Mouse (Mus musculus): ENCODE measurements around the gene Hemgn. TPM values are rescaled to one million over a fixed set of nuclear protein-coding genes. Genes with fewer than 3 reads are reported as not detected.

The Hemgn gene
- total and polyA plus RNA-seq, 2 experiments: not detected

DNA sequence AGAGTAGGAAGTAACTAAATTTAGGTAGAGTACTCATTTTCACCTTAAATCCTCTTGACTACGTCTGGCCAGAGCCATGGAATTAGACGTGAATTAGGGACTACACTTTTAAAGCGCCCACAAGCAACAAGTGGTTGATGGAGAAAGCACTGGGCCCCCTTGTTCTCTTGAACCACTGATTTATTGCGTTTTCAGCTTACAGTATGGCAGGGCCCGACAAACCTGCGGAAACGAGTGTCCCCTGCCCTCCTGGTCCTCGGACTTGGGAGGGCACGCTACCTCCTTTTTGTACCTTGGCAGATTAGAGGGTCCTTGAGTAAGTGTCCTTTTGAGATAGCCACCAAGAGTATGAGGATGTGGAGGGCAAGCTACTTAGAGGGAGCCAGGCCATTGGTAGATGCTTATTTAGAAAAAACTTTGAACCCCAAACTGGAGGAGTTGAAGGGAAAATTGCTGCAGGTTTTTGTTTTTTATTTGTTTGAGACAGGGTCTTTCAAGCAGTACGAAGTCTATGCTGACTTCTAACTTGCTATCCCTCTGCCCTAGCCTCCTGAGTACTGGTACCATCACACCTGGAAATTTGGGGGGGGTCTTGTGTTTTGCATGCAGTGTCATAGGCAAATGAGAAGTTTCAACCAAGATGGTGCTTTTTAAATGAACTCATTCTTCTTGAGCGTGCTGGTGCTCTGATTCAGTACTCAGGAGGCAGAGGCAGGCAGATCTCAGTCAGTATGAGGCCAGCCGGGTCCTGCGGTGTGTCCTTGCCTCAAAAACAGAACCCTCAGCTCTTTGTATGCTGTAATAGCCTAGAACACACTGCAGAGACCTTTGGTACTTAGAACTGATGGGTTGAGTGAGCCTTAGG lies 39.8 kb upstream of the Hemgn start:
- Histone ChIP-seq H3K9ac (ENCODE audit: low read depth, low read length) (0 out of 2 replicates have a peak overlapping the region, but pooled peaks have one; percentile 4), H3K4me3 (ENCODE audit: insufficient read depth, low read depth, low read length) (peak overlapping the region; percentile 99; the same call in 1 of the 2 replicates), H3K4me1 (ENCODE audit: control insufficient read depth, insufficient read depth, low read length) (peaks cover 18% of the 10 kb centered on the region), H3K27me3 (ENCODE audit: control insufficient read depth, insufficient read depth, low read length) (no peaks in the 10 kb centered on the region), H3K79me2 (ENCODE audit: control insufficient read depth, insufficient read depth, low read length) (peaks cover 47% of the 10 kb centered on the region), H3K27ac (replicated peaks; ENCODE audit: insufficient read depth, low read depth, low read length) (no peak overlapping the region), H3K36me3 (ENCODE audit: control insufficient read depth, insufficient read depth, low read length) (no peaks in the 10 kb centered on the region; the same call in 1 of the 2 replicates)
- DNase-seq (ENCODE audit: extremely low read depth, low read depth, low spot score): no peak
- WGBS: 51% methylated on average over 13 of the region's 13 CpGs
- TF ChIP-seq CTCF (IDR thresholded peaks at IDR 0.05; ENCODE audit: low read depth, low read length) (no peak), POLR2A (IDR thresholded peaks at IDR 0.05; ENCODE audit: extremely low read depth, insufficient read depth, low read length) (no peak)

DNA sequence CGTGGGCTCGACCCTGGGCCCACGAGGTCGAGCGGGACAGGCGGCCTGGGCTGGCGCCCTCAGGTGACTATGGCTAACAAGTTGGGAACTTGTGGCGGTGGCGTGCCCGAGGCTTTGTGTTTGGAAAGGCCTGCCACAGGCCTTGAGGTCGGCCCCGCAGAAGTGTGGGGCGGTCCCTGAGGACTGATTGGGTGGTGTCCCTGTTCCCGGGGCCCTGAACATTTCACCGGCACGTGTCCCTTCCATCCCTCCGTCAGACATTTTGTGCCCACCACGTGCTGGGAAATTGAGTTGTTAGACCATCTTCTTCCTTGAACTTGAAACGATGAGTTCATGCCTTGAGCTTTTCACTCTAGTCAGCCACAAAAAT lies 39.2 kb upstream of the Hemgn start:
- 1% methylated on average over 19 of the region's 19 CpGs for WGBS
- H3K4me1 ChIP-seq (ENCODE audit: control insufficient read depth, insufficient read depth, low read length): peaks cover 14% of the 10 kb centered on the region

DNA sequence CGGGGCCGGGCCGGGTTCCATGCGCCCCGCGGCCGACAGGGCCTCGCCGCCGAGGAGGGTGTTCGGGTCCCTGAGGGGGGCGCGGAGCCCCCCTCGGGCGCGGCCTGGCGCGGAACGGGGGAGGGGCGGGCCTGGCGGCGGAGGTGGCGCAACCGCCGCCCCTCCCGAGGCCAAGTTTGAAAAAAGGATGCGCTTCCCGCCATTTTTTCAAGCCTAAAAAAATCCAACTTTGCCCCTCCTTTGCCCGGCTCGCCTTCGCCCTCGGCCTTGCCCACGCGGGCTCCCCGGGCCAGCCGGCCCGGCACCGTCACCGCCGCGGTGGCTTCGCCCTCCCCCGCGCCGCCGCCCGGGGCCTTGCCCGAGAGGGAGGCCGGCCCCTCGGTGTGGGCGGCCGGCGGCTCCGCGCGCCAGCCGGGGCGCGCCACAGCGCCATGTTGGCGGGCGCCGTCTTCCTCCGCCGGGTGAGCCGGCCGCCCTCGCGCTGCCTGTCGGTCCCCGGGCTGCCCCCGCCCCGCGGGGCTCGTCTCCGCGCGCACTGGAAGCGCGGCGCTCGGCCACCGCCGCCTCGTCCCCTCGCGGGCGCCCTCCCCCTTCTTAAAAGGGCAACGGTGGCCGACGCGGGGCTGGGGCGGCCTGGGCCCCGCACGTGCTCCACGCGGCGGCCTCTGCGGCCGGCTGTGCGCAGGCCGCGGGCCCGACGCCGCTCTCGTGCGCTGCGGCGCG lies 38.6 kb upstream of the Hemgn start:
- peak overlapping the region; percentile 97 for H3K9ac ChIP-seq (ENCODE audit: low read depth, low read length)
- no peaks in the 10 kb centered on the region for H3K27me3 ChIP-seq (ENCODE audit: control insufficient read depth, insufficient read depth, low read length)
- H3K79me2 ChIP-seq (ENCODE audit: control insufficient read depth, insufficient read depth, low read length): peaks cover 36% of the 10 kb centered on the region; the same call in 1 of the 2 replicates
- 1% methylated on average over 90 of the region's 111 CpGs for WGBS
- peaks cover 14% of the 10 kb centered on the region for H3K4me1 ChIP-seq (ENCODE audit: control insufficient read depth, insufficient read depth, low read length)
- TF ChIP-seq CTCF (IDR thresholded peaks at IDR 0.05; ENCODE audit: low read depth, low read length) (no peak), POLR2A (IDR thresholded peaks at IDR 0.05; ENCODE audit: extremely low read depth, insufficient read depth, low read length) (no peak)
- DNase-seq (ENCODE audit: extremely low read depth, low read depth, low spot score): peak; percentile 57
- H3K4me3 ChIP-seq (ENCODE audit: insufficient read depth, low read depth, low read length): peak overlapping the region; percentile 99
- H3K27ac ChIP-seq (replicated peaks; ENCODE audit: insufficient read depth, low read depth, low read length): peak overlapping the region; percentile 90
- H3K36me3 ChIP-seq (ENCODE audit: control insufficient read depth, insufficient read depth, low read length): no peaks in the 10 kb centered on the region

More for the DNA sequence above, 39.2 kb upstream of the Hemgn start:
- peak overlapping the region; percentile 97 for H3K9ac ChIP-seq (ENCODE audit: low read depth, low read length)
- H3K27ac ChIP-seq (replicated peaks; ENCODE audit: insufficient read depth, low read depth, low read length): peak overlapping the region; percentile 90
- no peaks in the 10 kb centered on the region; the same call in 1 of the 2 replicates for H3K36me3 ChIP-seq (ENCODE audit: control insufficient read depth, insufficient read depth, low read length)
- peak overlapping the region; percentile 99 for H3K4me3 ChIP-seq (ENCODE audit: insufficient read depth, low read depth, low read length)
- TF ChIP-seq CTCF (IDR thresholded peaks at IDR 0.05; ENCODE audit: low read depth, low read length): no peak
- no peak for TF ChIP-seq POLR2A (IDR thresholded peaks at IDR 0.05; ENCODE audit: extremely low read depth, insufficient read depth, low read length)
- no peaks in the 10 kb centered on the region for H3K27me3 ChIP-seq (ENCODE audit: control insufficient read depth, insufficient read depth, low read length)
- DNase-seq (ENCODE audit: extremely low read depth, low read depth, low spot score): peak; percentile 55
- H3K79me2 ChIP-seq (ENCODE audit: control insufficient read depth, insufficient read depth, low read length): peaks cover 41% of the 10 kb centered on the region

DNA sequence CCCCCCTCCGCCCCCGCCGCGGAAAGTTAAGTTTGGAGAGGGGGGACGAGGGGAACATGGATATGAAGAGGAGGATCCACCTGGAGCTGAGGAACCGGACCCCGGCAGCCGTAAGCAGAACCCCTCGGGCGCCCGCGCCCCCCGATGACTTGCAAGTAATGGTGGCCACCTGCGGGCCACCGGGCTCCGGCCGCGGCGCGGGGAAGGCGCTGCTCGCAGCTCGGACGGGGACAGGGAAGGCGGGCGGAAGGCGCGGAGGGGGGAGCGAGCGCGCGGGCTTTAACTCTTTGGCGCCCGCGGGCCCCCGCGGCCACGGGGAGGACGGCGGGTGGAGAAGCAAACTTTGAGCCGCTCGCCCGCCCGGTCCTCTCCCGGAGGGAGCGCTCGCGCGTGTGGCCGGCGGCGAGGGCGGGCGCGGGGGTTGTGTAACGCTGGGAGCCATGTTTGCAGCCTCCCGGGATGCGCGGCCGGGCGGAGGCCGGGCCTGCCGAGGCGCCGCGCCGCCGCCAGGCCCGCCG lies 38.0 kb upstream of the Hemgn start:
- peak overlapping the region; percentile 99 for H3K4me3 ChIP-seq (ENCODE audit: insufficient read depth, low read depth, low read length)
- H3K9ac ChIP-seq (ENCODE audit: low read depth, low read length): peak overlapping the region; percentile 97
- 1% methylated on average over 68 of the region's 70 CpGs for WGBS
- peak; percentile 35; the same call in 1 of the 2 replicates for TF ChIP-seq POLR2A (IDR thresholded peaks at IDR 0.05; ENCODE audit: extremely low read depth, insufficient read depth, low read length)
- TF ChIP-seq CTCF (IDR thresholded peaks at IDR 0.05; ENCODE audit: low read depth, low read length): no peak
- no peaks in the 10 kb centered on the region for H3K27me3 ChIP-seq (ENCODE audit: control insufficient read depth, insufficient read depth, low read length)
- H3K79me2 ChIP-seq (ENCODE audit: control insufficient read depth, insufficient read depth, low read length): peaks cover 30% of the 10 kb centered on the region; the same call in 1 of the 2 replicates
- peak overlapping the region; percentile 90 for H3K27ac ChIP-seq (replicated peaks; ENCODE audit: insufficient read depth, low read depth, low read length)
- no peaks in the 10 kb centered on the region for H3K36me3 ChIP-seq (ENCODE audit: control insufficient read depth, insufficient read depth, low read length)
- peaks cover 14% of the 10 kb centered on the region for H3K4me1 ChIP-seq (ENCODE audit: control insufficient read depth, insufficient read depth, low read length)
- DNase-seq (ENCODE audit: extremely low read depth, low read depth, low spot score): peak; percentile 33

DNA sequence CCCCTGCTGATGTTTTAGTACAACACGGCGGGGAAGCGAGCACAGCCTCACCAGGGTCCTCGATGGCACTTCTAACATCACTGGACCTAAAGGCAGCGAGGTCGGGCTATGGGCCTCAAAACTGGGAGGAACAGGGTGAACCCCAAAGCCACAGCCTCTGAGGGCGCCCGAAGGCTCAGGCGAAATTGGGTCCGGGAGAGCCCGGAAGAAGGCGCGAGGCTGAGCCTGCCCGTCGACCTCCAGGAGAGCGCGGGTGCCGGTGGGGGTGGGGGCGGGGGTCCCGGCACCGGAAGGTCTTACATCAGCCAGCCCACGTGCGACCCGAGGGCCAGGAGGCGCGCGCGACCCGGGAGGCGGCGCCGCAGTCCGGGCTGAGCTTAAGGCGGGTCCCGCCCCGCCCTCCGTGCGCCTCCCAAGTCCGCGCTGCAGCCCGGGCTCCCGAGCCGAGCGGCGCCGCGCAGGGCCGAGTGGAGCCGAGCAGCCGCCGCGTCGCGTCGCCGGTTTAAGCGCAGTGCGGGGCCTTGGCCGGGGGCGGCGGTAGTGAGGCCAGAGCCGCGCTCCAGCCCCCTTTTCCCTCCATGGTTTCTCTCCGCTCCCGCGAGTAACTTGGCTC lies 37.3 kb upstream of the Hemgn start, which contains the start of gene Anp32b:
TSS of gene Anp32b (plus strand) at position 384 of the 613 bp plus-strand sequence.
- H3K27ac ChIP-seq (replicated peaks; ENCODE audit: insufficient read depth, low read depth, low read length): peak within 1 kb of the TSS; percentile 90
- H3K79me2 ChIP-seq (ENCODE audit: control insufficient read depth, insufficient read depth, low read length): peaks cover 24% of the 10 kb centered on the region; the same call in 1 of the 2 replicates
- no peaks in the 10 kb centered on the region for H3K36me3 ChIP-seq (ENCODE audit: control insufficient read depth, insufficient read depth, low read length)
- WGBS: under 1% methylated on average over 65 of the region's 66 CpGs
- H3K4me3 ChIP-seq (ENCODE audit: insufficient read depth, low read depth, low read length): peak within 1 kb of the TSS; percentile 99
- H3K4me1 ChIP-seq (ENCODE audit: control insufficient read depth, insufficient read depth, low read length): peaks cover 14% of the 10 kb centered on the region
- peak within 1 kb of the TSS; percentile 97 for H3K9ac ChIP-seq (ENCODE audit: low read depth, low read length)
- TF ChIP-seq CTCF (IDR thresholded peaks at IDR 0.05; ENCODE audit: low read depth, low read length) (peak; percentile 65), POLR2A (IDR thresholded peaks at IDR 0.05; ENCODE audit: extremely low read depth, insufficient read depth, low read length) (0 out of 2 replicates have a peak, but pooled peaks have one; percentile 40)
- H3K27me3 ChIP-seq (ENCODE audit: control insufficient read depth, insufficient read depth, low read length): no peaks in the 10 kb centered on the region
- DNase-seq (ENCODE audit: extremely low read depth, low read depth, low spot score): peak; percentile 59
